Mouse (Mus musculus) liver, embryonic 15.5 days (tissue): ENCODE results near the gene Prkce. TPM values are rescaled to one million over a fixed set of nuclear protein-coding genes. Genes with fewer than 3 reads are reported as not detected.

Experiments used
- ATAC-seq: fragments of 200-750 bp; cut with Nextera tagmentation; 2 replicates; pipeline ENCODE4 v1.8.0; 2017; ENCODE audit warnings: moderate number of reproducible peaks, mild to moderate bottlenecking, moderate library complexity; ENCODE audit not compliant: insufficient read depth
- H3K27ac ChIP-seq: fragments of 300-500 bp; sonication (generic); replicated peaks from 2 replicates; pipeline ENCODE4 v1.5.1; 2015; ENCODE audit warnings: mild to moderate bottlenecking, inconsistent platforms
- H3K27me3 ChIP-seq: fragments of 300-500 bp; sonication (generic); 2 replicates; pipeline ENCODE4 v1.6.1; 2015; ENCODE audit warnings: mild to moderate bottlenecking, inconsistent platforms
- H3K36me3 ChIP-seq: fragments of 300-500 bp; sonication (generic); replicated peaks from 2 replicates; pipeline ENCODE4 v1.6.1; 2015; ENCODE audit warnings: moderate library complexity, mild to moderate bottlenecking, inconsistent platforms
- H3K4me1 ChIP-seq: fragments of 300-500 bp; sonication (generic); replicated peaks from 2 replicates; pipeline ENCODE4 v1.6.1; 2015; ENCODE audit warnings: inconsistent platforms
- H3K4me2 ChIP-seq: fragments of 300-500 bp; sonication (generic); 2 replicates; pipeline ENCODE4 v1.6.1; 2015; ENCODE audit warnings: moderate library complexity, mild to moderate bottlenecking, inconsistent platforms
- H3K4me3 ChIP-seq: fragments of 300-500 bp; sonication (generic); replicated peaks from 2 replicates; pipeline ENCODE4 v1.5.1; 2015; ENCODE audit warnings: mild to moderate bottlenecking, inconsistent platforms
- H3K9ac ChIP-seq: fragments of 300-500 bp; sonication (generic); 2 replicates; pipeline ENCODE4 v1.6.1; 2015; ENCODE audit warnings: moderate library complexity, mild to moderate bottlenecking, inconsistent platforms
- H3K9me3 ChIP-seq: fragments of 300-500 bp; sonication (generic); replicated peaks from 2 replicates; pipeline ENCODE4 v1.6.1; 2016; ENCODE audit warnings: inconsistent platforms
- WGBS: fragments of 180-500 bp; shearing (Covaris S2); methylation state at CpG from one replicate; pipeline ENCODE4 v1.1.7; 2015; ENCODE audit warnings: mixed read lengths; ENCODE audit not compliant: insufficient replicate concordance; 5-methylcytosine and 5-hydroxymethylcytosine counted together
- polyA plus RNA-seq: library from polyadenylated mRNA; unstranded; fragments of >200 nt; fragmentation: Nextera tagmentation; extraction: Ambion mirVana; gene quantifications from 2 replicates; pipeline ENCODE4 v1.2.1, GENCODE M21; 2015

Gene Prkce
- polyA plus RNA-seq, 1 experiment from 2014 or later = 0.79 TPM

GRCm38 (mm10) chr17:86242291-86242690 is 74.7 kb downstream of the Prkce start:
- 52% methylated on average over 9 of the region's 9 CpGs for WGBS
- H3K9me3 ChIP-seq = no peaks in the 10 kb centered on the region
- H3K4me2 ChIP-seq = no peak overlapping the region
- H3K4me3 ChIP-seq = no peak overlapping the region
- no peaks in the 10 kb centered on the region for H3K36me3 ChIP-seq
- no peak overlapping the region for H3K9ac ChIP-seq
- ATAC-seq = no peak
- no peaks in the 10 kb centered on the region for H3K27me3 ChIP-seq
- H3K27ac ChIP-seq = no peak overlapping the region
- no peaks in the 10 kb centered on the region for H3K4me1 ChIP-seq

DNA sequence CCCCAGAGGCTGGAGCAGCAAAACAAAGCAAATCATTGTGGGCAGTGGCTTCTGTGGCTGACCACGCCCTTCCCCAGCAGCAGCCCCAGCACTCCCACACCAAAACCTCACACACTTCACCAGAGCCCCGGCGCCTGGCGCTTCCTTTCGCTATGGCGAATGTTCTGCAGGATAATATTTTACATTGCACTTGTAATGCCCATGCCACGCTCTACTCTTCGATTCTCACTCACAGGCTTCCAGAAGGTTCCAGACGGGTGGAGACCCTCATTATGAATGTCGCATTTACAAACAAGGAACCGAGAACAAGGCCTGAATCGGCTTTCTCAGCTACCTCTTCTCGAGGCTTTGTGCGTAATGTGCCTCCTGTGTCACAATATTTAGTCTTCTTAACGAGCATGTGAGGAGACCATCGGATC is 75.5 kb downstream of the Prkce start:
- Histone ChIP-seq H3K9ac (no peak overlapping the region), H3K36me3 (no peaks in the 10 kb centered on the region), H3K4me2 (no peak overlapping the region), H3K27ac (no peak overlapping the region), H3K4me3 (no peak overlapping the region), H3K4me1 (no peaks in the 10 kb centered on the region), H3K9me3 (no peaks in the 10 kb centered on the region), H3K27me3 (no peaks in the 10 kb centered on the region)
- 34% methylated on average over 16 of the region's 16 CpGs for WGBS
- no peak for ATAC-seq

GRCm38 (mm10) chr17:86244397-86244796 is 76.8 kb downstream of the Prkce start:
- H3K27me3 ChIP-seq = no peaks in the 10 kb centered on the region
- no peak overlapping the region for H3K4me2 ChIP-seq
- H3K4me1 ChIP-seq = no peaks in the 10 kb centered on the region
- H3K27ac ChIP-seq = no peak overlapping the region
- ATAC-seq = no peak
- no peaks in the 10 kb centered on the region for H3K9me3 ChIP-seq
- 62% methylated on average over 5 of the region's 5 CpGs for WGBS
- H3K4me3 ChIP-seq = no peak overlapping the region
- no peak overlapping the region for H3K9ac ChIP-seq
- H3K36me3 ChIP-seq = no peaks in the 10 kb centered on the region

- Histone ChIP-seq H3K4me3 (no peak overlapping the region), H3K9ac (no peak overlapping the region), H3K4me1 (no peaks in the 10 kb centered on the region), H3K27ac (no peak overlapping the region), H3K27me3 (no peaks in the 10 kb centered on the region), H3K4me2 (no peak overlapping the region), H3K36me3 (no peaks in the 10 kb centered on the region), H3K9me3 (no peaks in the 10 kb centered on the region)
- ATAC-seq = no peak
- 68% methylated on average over 8 of the region's 8 CpGs for WGBS
Observed at GRCm38 (mm10) chr17:86248832-86249231, 81.2 kb downstream of the Prkce start.

GRCm38 (mm10) chr17:86249499-86250405 is 82.2 kb downstream of the Prkce start:
- Histone ChIP-seq H3K4me2 (no peak overlapping the region), H3K4me3 (no peak overlapping the region), H3K4me1 (no peaks in the 10 kb centered on the region), H3K27ac (no peak overlapping the region), H3K27me3 (no peaks in the 10 kb centered on the region), H3K9me3 (no peaks in the 10 kb centered on the region), H3K36me3 (no peaks in the 10 kb centered on the region), H3K9ac (no peak overlapping the region)
- 61% methylated on average over 21 of the region's 21 CpGs for WGBS
- no peak for ATAC-seq

DNA sequence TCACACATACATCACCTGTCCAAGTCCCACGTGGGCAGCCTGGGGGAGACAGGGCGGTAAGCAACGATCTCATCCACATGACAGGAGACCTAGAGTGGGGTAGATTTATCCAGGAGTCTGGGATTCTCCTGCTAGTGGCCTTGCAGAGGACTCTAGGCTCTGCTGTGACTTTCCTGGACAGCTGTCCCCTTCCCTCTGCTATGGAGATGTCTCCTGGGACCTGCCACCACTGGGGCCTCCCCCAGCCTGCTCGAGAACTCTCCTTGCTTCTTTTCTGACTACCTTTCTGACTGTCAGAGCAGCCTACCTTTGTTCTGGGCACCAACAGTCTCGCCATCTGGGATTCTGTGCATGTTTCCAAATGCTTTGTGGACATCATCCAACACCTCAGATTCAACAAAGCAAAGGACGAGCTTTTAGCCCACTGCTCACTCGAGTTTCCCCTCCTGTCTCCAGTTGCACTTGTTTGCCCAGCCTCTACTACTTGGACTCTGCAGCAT is 82.9 kb downstream of the Prkce start:
- 58% methylated on average over 7 of the region's 7 CpGs for WGBS
- H3K36me3 ChIP-seq = no peaks in the 10 kb centered on the region
- no peak for ATAC-seq

GRCm38 (mm10) chr17:86253884-86254283 is 86.3 kb downstream of the Prkce start:
- 69% methylated on average over 9 of the region's 9 CpGs for WGBS
- no peaks in the 10 kb centered on the region for H3K27me3 ChIP-seq
- H3K36me3 ChIP-seq = no peaks in the 10 kb centered on the region
- no peak overlapping the region for H3K4me3 ChIP-seq
- H3K4me1 ChIP-seq = no peaks in the 10 kb centered on the region
- H3K9me3 ChIP-seq = no peaks in the 10 kb centered on the region
- H3K4me2 ChIP-seq = no peak overlapping the region
- H3K9ac ChIP-seq = no peak overlapping the region
- ATAC-seq = no peak
- no peak overlapping the region for H3K27ac ChIP-seq

More for the DNA sequence above, 82.9 kb downstream of the Prkce start:
- Histone ChIP-seq H3K4me3 (no peak overlapping the region), H3K27ac (no peak overlapping the region), H3K27me3 (no peaks in the 10 kb centered on the region), H3K9ac (no peak overlapping the region), H3K4me2 (no peak overlapping the region), H3K4me1 (no peaks in the 10 kb centered on the region), H3K9me3 (no peaks in the 10 kb centered on the region)

DNA sequence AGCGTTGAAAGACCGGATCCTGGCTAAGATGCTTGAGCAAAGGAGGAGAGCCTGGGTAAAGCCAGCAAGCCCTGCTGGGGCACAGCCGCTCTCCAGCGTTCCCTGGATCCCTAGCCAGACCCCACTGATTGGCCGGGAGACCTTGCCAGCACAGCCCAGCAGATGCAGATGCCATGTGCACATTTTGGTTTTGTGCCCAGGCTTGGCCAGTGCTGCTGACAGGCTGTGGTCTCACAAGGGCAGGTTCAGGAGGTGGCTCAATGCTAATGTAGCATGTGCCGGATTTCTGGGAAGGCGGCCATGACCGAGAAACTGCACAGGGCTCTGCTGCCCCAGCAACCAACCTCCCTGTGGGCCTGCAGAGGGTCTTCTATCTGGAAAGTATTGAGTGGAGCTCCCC is 86.7 kb downstream of the Prkce start:
- Histone ChIP-seq H3K9me3 (no peaks in the 10 kb centered on the region), H3K27me3 (no peaks in the 10 kb centered on the region), H3K27ac (no peak overlapping the region), H3K4me3 (no peak overlapping the region), H3K4me2 (no peak overlapping the region), H3K9ac (no peak overlapping the region), H3K36me3 (no peaks in the 10 kb centered on the region), H3K4me1 (no peaks in the 10 kb centered on the region)
- no peak for ATAC-seq
- WGBS = 80% methylated on average over 8 of the region's 8 CpGs

DNA sequence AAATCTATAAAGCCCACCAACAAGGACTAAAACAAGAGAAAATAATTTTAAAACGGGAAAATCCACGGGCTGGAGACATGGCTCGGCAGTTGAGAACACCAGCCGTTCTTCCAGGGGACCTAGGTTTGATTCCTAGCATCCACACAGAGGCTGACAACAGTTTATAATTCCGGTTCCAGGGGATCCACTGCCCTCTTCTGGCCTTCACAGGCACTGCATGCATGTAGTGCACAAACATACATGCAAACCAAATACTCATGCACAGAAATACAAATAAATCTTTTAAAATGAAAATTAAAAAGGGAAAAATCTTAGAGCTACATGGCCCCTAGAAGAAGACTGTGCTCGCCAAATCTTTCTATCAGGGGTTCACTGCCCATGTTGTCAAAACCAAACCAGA is 87.4 kb downstream of the Prkce start:
- H3K4me1 ChIP-seq = no peaks in the 10 kb centered on the region
- 70% methylated on average over 6 of the region's 6 CpGs for WGBS
- H3K4me3 ChIP-seq = no peak overlapping the region
- ATAC-seq = no peak
- H3K27me3 ChIP-seq = no peaks in the 10 kb centered on the region
- no peak overlapping the region for H3K27ac ChIP-seq
- no peaks in the 10 kb centered on the region for H3K9me3 ChIP-seq
- H3K36me3 ChIP-seq = no peaks in the 10 kb centered on the region
- H3K9ac ChIP-seq = no peak overlapping the region
- no peak overlapping the region for H3K4me2 ChIP-seq

GRCm38 (mm10) chr17:86256730-86257131 is 89.1 kb downstream of the Prkce start:
- Histone ChIP-seq H3K9ac (no peak overlapping the region), H3K36me3 (no peaks in the 10 kb centered on the region), H3K4me3 (no peak overlapping the region), H3K4me2 (no peak overlapping the region), H3K27me3 (no peaks in the 10 kb centered on the region), H3K9me3 (no peaks in the 10 kb centered on the region), H3K27ac (no peak overlapping the region), H3K4me1 (no peaks in the 10 kb centered on the region)
- ATAC-seq = no peak
- 35% methylated on average over 10 of the region's 10 CpGs for WGBS

DNA sequence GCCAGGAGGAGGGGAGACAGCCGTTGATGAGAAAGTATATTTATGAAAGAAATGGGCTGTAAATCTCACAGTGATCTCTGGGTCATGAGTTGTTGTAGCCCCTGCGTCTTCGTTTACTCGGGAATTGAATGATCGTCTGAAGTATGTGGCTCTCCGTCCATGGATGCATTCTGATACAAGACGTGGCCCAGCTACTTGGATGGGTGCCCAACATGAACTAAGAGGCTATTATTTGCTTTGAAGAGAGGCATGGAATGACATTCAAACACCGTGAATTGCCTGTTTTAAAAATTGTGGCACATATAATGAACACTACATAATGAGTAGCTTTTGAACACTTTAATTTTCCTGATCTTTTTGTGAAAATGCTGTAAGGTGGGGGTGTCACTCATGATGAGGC is 93.5 kb downstream of the Prkce start:
- Histone ChIP-seq H3K9me3 (no peaks in the 10 kb centered on the region), H3K27me3 (no peaks in the 10 kb centered on the region), H3K4me3 (no peak overlapping the region), H3K9ac (no peak overlapping the region), H3K36me3 (no peaks in the 10 kb centered on the region), H3K27ac (no peak overlapping the region), H3K4me2 (no peak overlapping the region), H3K4me1 (no peaks in the 10 kb centered on the region)
- no peak for ATAC-seq
- 75% methylated on average over 8 of the region's 8 CpGs for WGBS
